Mouse (Mus musculus) liver, postnatal 0 days (tissue): ENCODE data around the gene Cd22.

Experiments used
- CTCF ChIP-seq: sonication (generic); IDR thresholded peaks from 2 replicates; pipeline ENCODE4 v1.5.1; 2016; ENCODE audit warnings: antibody characterized with exemption, low read depth
- EP300 ChIP-seq: IDR thresholded peaks from 2 replicates; pipeline ENCODE4 v1.6.1; 2016; ENCODE audit warnings: antibody characterized with exemption, low read depth, mild to moderate bottlenecking

- TF ChIP-seq EP300 (no peak), CTCF (no peak)
Measured at GRCm38 (mm10) chr7:30914732-30915131, 34.6 kb upstream of the Cd22 start, which contains the start of gene Mag.
